Mouse (Mus musculus) olfactory bulb, adult 2 months (tissue): ENCODE results near the gene Ptpn21.

Source experiments
- CTCF ChIP-seq: fragments of 200-500 bp; IDR thresholded peaks from 2 replicates; pipeline ENCODE4 v1.5.1; 2012; ENCODE audit warnings: low read depth, mild to moderate bottlenecking, low read length, moderate library complexity; ENCODE audit not compliant: insufficient read depth
- POLR2A ChIP-seq: fragments of 200-500 bp; IDR thresholded peaks from 2 replicates; pipeline ENCODE4 v1.6.1; 2012; ENCODE audit warnings: mild to moderate bottlenecking, low read depth, low read length, moderate library complexity; ENCODE audit not compliant: insufficient read depth

DNA sequence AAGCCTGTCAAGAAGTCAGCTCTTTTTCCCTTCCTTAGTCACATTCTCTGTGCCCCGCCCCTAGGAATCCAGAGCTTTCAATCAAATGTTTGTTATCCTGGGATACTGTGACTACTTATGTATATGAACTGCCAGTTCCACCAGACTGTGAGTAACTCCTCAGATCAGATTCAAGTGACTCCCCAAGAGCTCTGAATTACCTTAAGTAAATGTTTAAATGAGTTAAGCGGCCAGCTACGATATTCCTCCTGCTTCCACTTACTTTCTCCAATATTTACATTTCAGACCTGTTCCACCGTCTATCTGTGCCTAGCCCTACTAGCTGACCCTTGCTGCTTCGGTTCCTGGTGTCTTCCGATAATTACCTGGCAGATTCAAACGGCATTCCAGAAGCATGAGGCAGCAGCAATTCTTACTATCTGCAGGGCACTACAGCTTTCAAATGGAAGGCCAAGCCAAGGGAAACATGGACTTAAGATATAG lies 23.5 kb downstream of the Ptpn21 start:
- TF ChIP-seq CTCF (no peak), POLR2A (no peak)
